Comparison of ENCODE assay signal across 8 mouse cellular contexts in the genomic region with DNA sequence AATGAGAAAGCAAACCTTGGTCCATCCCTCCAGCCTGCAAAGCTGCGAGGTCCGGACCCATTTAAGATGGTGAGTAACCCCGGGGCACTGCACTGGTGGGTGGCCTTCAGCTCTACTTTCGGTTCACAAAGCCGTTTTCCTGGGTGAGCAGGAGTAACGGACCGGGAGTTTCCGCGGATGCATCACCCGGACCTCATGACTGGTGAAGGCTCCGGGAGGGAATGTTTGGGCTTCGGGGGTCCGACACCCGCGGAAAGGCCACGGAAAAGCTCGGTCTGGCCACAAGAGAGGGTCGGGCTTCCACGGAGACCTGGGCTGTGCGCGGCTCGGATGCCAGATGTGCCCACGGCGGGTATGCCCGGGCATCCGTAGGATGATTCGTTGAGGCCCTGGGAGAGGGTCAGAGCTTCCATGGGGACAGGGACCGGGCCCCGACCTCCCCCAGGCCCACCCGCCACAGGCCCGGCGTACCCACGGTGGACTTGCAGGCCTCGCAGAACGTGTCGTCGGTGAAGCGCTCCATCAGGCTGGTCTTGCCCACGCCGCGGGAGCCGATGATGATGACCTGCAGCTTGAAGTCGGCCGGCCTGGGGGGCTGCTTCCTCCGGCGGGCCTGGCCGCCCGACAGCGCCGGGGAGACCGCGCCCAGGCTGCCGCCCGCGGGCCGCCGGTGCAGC. TPM values are rescaled to one million over a fixed set of nuclear protein-coding genes. Genes with fewer than 3 reads are reported as not detected.
DNase-seq lines count a peak whose midpoint lies in the region; ATAC-seq and TF ChIP-seq lines count a peak whose summit lies in the region.

No protein-coding gene starts in this region.

- dilution Hi-C loops in CH12.LX (cut with MboI; ENCODE audit: extremely low pct_ligation_motif_present, extremely low pct_unique_long_range_greater_than_20kb, low sequenced_read_pairs), result no loop called here

- H3K4me1 ChIP-seq in CH12.LX (ENCODE audit: control insufficient read depth in 1 of 2, insufficient read depth in 2 of 2), result peaks cover 2 to 31% of the 10 kb centered on the region in 2 experiments; a peak in 3 of 4 replicates
- H3K4me1 ChIP-seq in kidney, embryonic 15.5 days, result peaks cover 26% of the 10 kb centered on the region

- TF ChIP-seq EP300 in CH12.LX (IDR thresholded peaks at IDR 0.05; ENCODE audit: low read length), result no peak

- TF ChIP-seq RAD21 in CH12.LX (IDR thresholded peaks at IDR 0.05; ENCODE audit: low read depth, low read length), result no peak

- no peak for DNase-seq in frontal cortex, postnatal 36 days (ENCODE audit: low spot score in 2 of 2)
- DNase-seq in CH12.LX (ENCODE audit: extremely low read depth), result peak; percentile 18
- DNase-seq in c-Kit-positive CD71-positive TER-119-positive erythroid progenitor cells, embryonic 14.5 days (ENCODE audit: low spot score), result peak; percentile 53
- peak; percentile 22 for DNase-seq in lung, postnatal 36 days
- peak; percentile 15 to 75 for DNase-seq in spleen, postnatal 4 days (ENCODE audit: low spot score in 2 of 2)

- in situ Hi-C loops in CH12.LX (cut with MboI; ENCODE audit: low pct_ligation_motif_present, low pct_unique_long_range_greater_than_20kb, low sequenced_read_pairs), result no loop called here

- H3K79me2 ChIP-seq in CH12.LX (replicated peaks; ENCODE audit: control insufficient read depth, extremely low read depth, insufficient read depth, poor library complexity, severe bottlenecking), result peaks cover 31% of the 10 kb centered on the region

- H3K27me3 ChIP-seq in CH12.LX (replicated peaks), result peaks cover 13% of the 10 kb centered on the region
- H3K27me3 ChIP-seq in kidney, embryonic 15.5 days, result no peaks in the 10 kb centered on the region

- peak overlapping the region; percentile 76 for H3K9ac ChIP-seq in CH12.LX (ENCODE audit: insufficient read depth, low read depth)
- peak overlapping the region; percentile 98 for H3K9ac ChIP-seq in kidney, embryonic 15.5 days

- TF ChIP-seq POLR2A in CH12.LX (IDR thresholded peaks at IDR 0.05; ENCODE audit: low read depth, low read length), result no peak

- no peak for TF ChIP-seq CTCF in CH12.LX (conservative IDR thresholded peaks at IDR 0.05 in 1 of 2, IDR thresholded peaks at IDR 0.05 in 1 of 2; ENCODE audit: low read depth in 2 of 2, low read length in 2 of 2)

- ATAC-seq in frontal cortex, adult (ENCODE audit: low TSS enrichment), result peak; percentile 16
- peak; percentile 35 for ATAC-seq in granulocyte monocyte progenitor cell, adult 5-6 weeks (replicated peaks; ENCODE audit: poor library complexity, severe bottlenecking)
- peak; percentile 65 for ATAC-seq in kidney, embryonic 15.5 days (replicated peaks; ENCODE audit: low FRiP score)

- WGBS in kidney, embryonic 15.5 days, result under 1% methylated on average over 54 of the region's 57 CpGs

- H3K36me3 ChIP-seq in CH12.LX (replicated peaks in 1 of 2; ENCODE audit: control insufficient read depth in 1 of 2, insufficient read depth in 1 of 2, low read length in 1 of 2), result peaks cover 3 to 18% of the 10 kb centered on the region in 2 experiments
- H3K36me3 ChIP-seq in kidney, embryonic 15.5 days, result peaks cover 12% of the 10 kb centered on the region

- no peaks in the 10 kb centered on the region for H3K9me3 ChIP-seq in CH12.LX (replicated peaks; ENCODE audit: low read length)
- H3K9me3 ChIP-seq in kidney, embryonic 15.5 days (replicated peaks), result no peaks in the 10 kb centered on the region

- peak overlapping the region; percentile 98; the same call in 1 of the 2 replicates for H3K4me2 ChIP-seq in CH12.LX (ENCODE audit: insufficient read depth, low read depth, poor library complexity, severe bottlenecking)
- peak overlapping the region; percentile 88 for H3K4me2 ChIP-seq in kidney, embryonic 15.5 days

- peak overlapping the region; percentile 82 to 98 (median 85) for H3K4me3 ChIP-seq in CH12.LX (replicated peaks in 1 of 3; ENCODE audit: low read depth in 2 of 3, low read length in 2 of 3, poor library complexity in 1 of 3)
- peak overlapping the region; percentile 100 for H3K4me3 ChIP-seq in kidney, embryonic 15.5 days (replicated peaks)

- H3K27ac ChIP-seq in CH12.LX (ENCODE audit: insufficient read depth, low read depth), result peak overlapping the region; percentile 11; the same call in 1 of the 2 replicates
- H3K27ac ChIP-seq in kidney, embryonic 15.5 days, result peak overlapping the region; percentile 58; the same call in 1 of the 2 replicates

TF ChIP-seq in CH12.LX, 34 proteins besides CTCF, POLR2A, EP300 and RAD21:
- TF ChIP-seq JUN (IDR thresholded peaks at IDR 0.05; ENCODE audit: insufficient read depth, low read depth, low read length) (no peak), E2F4 (IDR thresholded peaks at IDR 0.05; ENCODE audit: insufficient replicate concordance, low read depth, low read length) (no peak), NRF1 (IDR thresholded peaks at IDR 0.05; ENCODE audit: low read depth, low read length) (no peak), JUND (conservative IDR thresholded peaks at IDR 0.05; ENCODE audit: low read depth, low read length) (no peak), ZNF384 (IDR thresholded peaks at IDR 0.05; ENCODE audit: low read depth, low read length) (no peak), CHD1 (IDR thresholded peaks at IDR 0.05; ENCODE audit: low read depth, low read length) (no peak)

RNA-seq across cellular contexts. Expression of a gene that starts 0.5 kb away (rescaled TPM):
- total RNA-seq in CH12.LX (2012; rRNA removed) (8.4 and 10.8 TPM in 2 replicates), CH12.LX (2014; rRNA removed) (16.1 and 17.1 TPM in 2 replicates)
- polyA plus RNA-seq in CH12.LX (2012; ENCODE audit: insufficient read length, low read depth), result 13.4 and 13.5 TPM in 2 replicates
- total RNA-seq in granulocyte monocyte progenitor cell, adult 5-6 weeks (2014; fragmentation: Nextera tagmentation), result 17.8 and 19.6 TPM in 2 replicates
- 19.5 and 27.4 TPM in 2 replicates for total RNA-seq in granulocyte monocyte progenitor cell, adult 5-6 weeks (2017)
- polyA plus RNA-seq in kidney, embryonic 15.5 days (2015; fragmentation: Nextera tagmentation; extraction: Ambion mirVana), result 41.3 and 44.1 TPM in 2 replicates

Comparison
In these comparisons a context has a peak if more than half of its experiments do, and no peak if none do; other contexts are left out.
1. DNase-seq: peak in CH12.LX (single experiment), c-Kit-positive CD71-positive TER-119-positive erythroid progenitor cells, embryonic 14.5 days (single experiment), lung, postnatal 36 days (single experiment) and spleen, postnatal 4 days (2 of 2); none in frontal cortex, postnatal 36 days (0 of 2).
2. Peak in every context shown above with its lines, with median percentiles within 50 percentile points of each other: ATAC-seq.